Mouse (Mus musculus) lung, adult 2 months (tissue): ENCODE measurements around the gene Map6.
A peak's percentile ranks its signal among the peaks of the same experiment; 100 is the strongest.

ENCODE experiments used
- CTCF ChIP-seq: fragments of 200-500 bp; IDR thresholded peaks from 2 replicates; pipeline ENCODE4 v1.5.1; 2011; ENCODE audit warnings: mild to moderate bottlenecking, low read length, control low read depth; ENCODE audit not compliant: insufficient read depth
- POLR2A ChIP-seq: fragments of 200-500 bp; IDR thresholded peaks from 2 replicates; pipeline ENCODE4 v1.6.1; 2011; ENCODE audit warnings: low read depth, mild to moderate bottlenecking, control low read depth, low read length, borderline replicate concordance; ENCODE audit errors: extremely low read depth

- TF ChIP-seq CTCF (peak; percentile 94), POLR2A (no peak)
These were observed 65.7 kb downstream of the Map6 start for GRCm38 (mm10) chr7:99332774-99333480.
